Mouse (Mus musculus) central nervous system, embryonic 11.5 days (tissue): Measurements from ENCODE around the gene Gm11569. TPM values are rescaled to one million over a fixed set of nuclear protein-coding genes. Genes with fewer than 3 reads are reported as not detected.

Source experiments
- polyA plus RNA-seq: library from polyadenylated mRNA; depleted of rRNA; stranded (reverse); fragments of >200 nt; gene quantifications from 2 replicates; pipeline ENCODE4 v1.2.3, GENCODE M21; 2012; rRNA removed

Gene Gm11569
- not detected in 2 replicates for polyA plus RNA-seq

DNA sequence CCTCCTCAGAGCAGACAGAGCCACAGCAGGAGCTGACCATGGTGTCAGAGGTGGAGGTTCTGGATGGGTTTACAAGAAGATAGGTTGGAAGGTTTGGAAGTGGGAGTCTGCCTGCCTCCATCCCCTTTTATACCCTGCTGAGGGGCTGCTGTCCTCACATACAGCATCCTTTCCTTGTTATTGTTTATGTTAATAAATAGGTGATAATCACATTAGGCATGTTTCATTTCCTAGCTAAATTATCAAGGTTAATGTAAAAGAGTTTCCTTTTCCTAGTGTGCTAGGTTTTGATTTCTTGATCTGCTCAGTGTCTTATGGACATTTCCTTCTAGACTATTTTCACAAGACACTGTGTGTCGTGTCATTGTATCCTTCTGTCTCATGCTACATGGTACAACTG is at the start of gene Gm11569:
Gene Gm11569, minus strand, starts transcription at position 101 of the 400 bp plus-strand sequence.

GRCm38 (mm10) chr11:99837966-99838365 is 39.2 kb upstream of the Gm11569 start, which contains the start of gene 2300003K06Rik:
2300003K06Rik (minus strand) TSS chr11:99838066.

DNA sequence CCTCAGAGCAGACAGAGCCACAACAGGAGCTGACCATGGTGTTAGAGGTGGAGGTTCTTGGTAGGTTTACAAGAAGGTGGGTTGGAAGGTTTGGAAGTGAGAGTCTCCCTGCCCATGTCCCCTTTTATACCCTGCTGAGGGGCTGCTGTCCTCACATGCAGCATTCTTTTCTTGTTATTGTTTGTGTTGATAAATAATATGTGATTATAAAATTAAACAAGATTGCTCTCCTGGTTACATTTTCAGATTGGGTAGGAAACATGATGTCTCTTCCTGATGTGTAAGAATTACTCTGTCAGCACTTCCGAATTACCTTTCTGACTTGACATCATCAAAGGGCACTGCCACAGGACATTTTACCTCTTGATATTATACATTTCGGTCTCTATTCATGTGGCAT is 16.8 kb upstream of the Gm11569 start, which contains the start of gene Gm11564:
Gene Gm11564, minus strand, starts transcription at position 101 of the 400 bp plus-strand sequence.

GRCm38 (mm10) chr11:99809792-99810191 is 11.1 kb upstream of the Gm11569 start, which contains the start of gene Krtap4-13:
Krtap4-13 (minus strand) TSS chr11:99809892.

GRCm38 (mm10) chr11:99804346-99804745 is 5.6 kb upstream of the Gm11569 start, which contains the start of gene Gm11554:
Gm11554 (minus strand) TSS chr11:99804446.

GRCm38 (mm10) chr11:99793367-99793766 is 5.4 kb downstream of the Gm11569 start, which contains the start of gene Gm11596:
Gm11596 (minus strand) TSS chr11:99793467.

GRCm38 (mm10) chr11:99784900-99785299 is 13.8 kb downstream of the Gm11569 start, which contains the start of gene Krtap4-9:
Krtap4-9 (plus strand) TSS chr11:99785200.

DNA sequence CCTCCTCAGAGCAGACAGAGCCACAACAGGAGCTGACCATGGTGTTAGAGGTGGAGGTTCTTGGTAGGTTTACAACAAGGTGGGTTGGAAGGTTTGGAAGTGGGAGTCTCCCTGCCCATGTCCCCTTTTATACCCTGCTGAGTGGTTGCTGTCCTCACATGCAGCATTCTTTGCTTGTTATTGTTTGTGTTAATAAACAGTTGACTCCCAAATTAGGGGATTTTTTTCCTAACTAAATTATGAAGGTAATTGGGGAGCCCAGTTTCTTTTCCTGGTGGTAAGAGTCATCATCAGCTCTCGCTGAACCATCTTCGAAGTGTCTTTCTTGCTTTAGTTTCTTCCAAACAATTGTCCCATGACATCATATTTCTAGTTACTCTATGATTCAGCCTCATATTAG is 18.1 kb downstream of the Gm11569 start, which contains the start of gene Krtap4-8:
Gene Krtap4-8, minus strand, starts transcription at position 101 of the 400 bp plus-strand sequence.

DNA sequence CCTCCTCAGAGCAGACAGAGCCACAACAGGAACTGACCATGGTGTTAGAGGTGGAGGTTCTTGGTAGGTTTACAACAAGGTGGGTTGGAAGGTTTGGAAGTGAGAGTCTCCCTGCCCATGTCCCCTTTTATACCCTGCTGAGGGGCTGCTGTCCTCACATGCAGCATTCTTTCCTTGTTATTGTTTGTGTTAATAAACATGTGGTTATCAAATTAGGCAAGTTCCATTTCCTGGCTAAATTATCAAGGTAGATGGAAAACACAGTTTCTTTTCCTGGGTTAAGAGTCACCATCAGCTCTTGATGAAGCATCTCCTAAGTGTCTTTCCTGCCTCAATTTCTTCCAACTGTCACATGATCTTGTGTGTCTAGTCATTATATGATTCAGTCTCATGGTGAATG is 25.9 kb downstream of the Gm11569 start, which contains the start of gene Gm11595:
Gene Gm11595, minus strand, starts transcription at position 101 of the 400 bp plus-strand sequence.

Other genes with a start within 250 kb of the Gm11569 start
- not detected in 2 replicates for gene Krtap3-3, start 248.1 kb downstream of the Gm11569 start, polyA plus RNA-seq
- gene Krtap3-2, start 242.1 kb downstream of the Gm11569 start, polyA plus RNA-seq: not detected in 2 replicates
- not detected in 2 replicates for gene Gm11939, start 239.5 kb downstream of the Gm11569 start, polyA plus RNA-seq
- not detected in 2 replicates for gene Krtap3-1, start 232.3 kb downstream of the Gm11569 start, polyA plus RNA-seq
- not detected in 2 replicates for gene Krtap1-5, start 217.9 kb downstream of the Gm11569 start, polyA plus RNA-seq
- not detected in 2 replicates for gene Krtap1-4, start 215.3 kb downstream of the Gm11569 start, polyA plus RNA-seq
- not detected in 2 replicates for gene Krtap1-3, start 207.6 kb downstream of the Gm11569 start, polyA plus RNA-seq
- not detected in 2 replicates for gene Krtap9-3, start 200.8 kb downstream of the Gm11569 start, polyA plus RNA-seq
- not detected in 2 replicates for gene Gm11938, start 195.6 kb downstream of the Gm11569 start, polyA plus RNA-seq
- gene Gm11937, start 188.7 kb downstream of the Gm11569 start, polyA plus RNA-seq: not detected in 2 replicates
- not detected in 2 replicates for gene Krtap2-4, start 184.1 kb downstream of the Gm11569 start, polyA plus RNA-seq
- gene Gm11562, start 178.5 kb downstream of the Gm11569 start, polyA plus RNA-seq: not detected in 2 replicates
- gene Krtap4-1, start 170.7 kb downstream of the Gm11569 start, polyA plus RNA-seq: not detected in 2 replicates
- not detected in 2 replicates for gene Krtap4-2, start 163.8 kb downstream of the Gm11569 start, polyA plus RNA-seq
- gene Krtap4-7, start 154.8 kb downstream of the Gm11569 start, polyA plus RNA-seq: not detected in 2 replicates
- not detected in 2 replicates for gene Gm11555, start 148.7 kb downstream of the Gm11569 start, polyA plus RNA-seq
- gene Gm11563, start 140.0 kb downstream of the Gm11569 start, polyA plus RNA-seq: not detected in 2 replicates
- not detected in 2 replicates for gene Krtap4-6, start 133.0 kb downstream of the Gm11569 start, polyA plus RNA-seq
- gene Gm14190, start 108.2 kb downstream of the Gm11569 start, polyA plus RNA-seq: not detected in 2 replicates
- not detected in 2 replicates for gene Gm14180, start 64.6 kb downstream of the Gm11569 start, polyA plus RNA-seq
- not detected in 2 replicates for gene Gm11595, start 26.0 kb downstream of the Gm11569 start, polyA plus RNA-seq
- gene Krtap4-8, start 18.2 kb downstream of the Gm11569 start, polyA plus RNA-seq: not detected in 2 replicates
- gene Krtap4-9, start 13.7 kb downstream of the Gm11569 start, polyA plus RNA-seq: not detected in 2 replicates
- gene Gm11596, start 5.5 kb downstream of the Gm11569 start, polyA plus RNA-seq: not detected in 2 replicates
- gene Gm11554, start 5.5 kb upstream of the Gm11569 start, polyA plus RNA-seq: not detected in 2 replicates
- not detected in 2 replicates for gene Krtap4-13, start 11.0 kb upstream of the Gm11569 start, polyA plus RNA-seq
- not detected in 2 replicates for gene Gm11564, start 16.7 kb upstream of the Gm11569 start, polyA plus RNA-seq
- not detected in 2 replicates for gene 2300003K06Rik, start 39.1 kb upstream of the Gm11569 start, polyA plus RNA-seq
- gene Krtap4-16, start 52.7 kb upstream of the Gm11569 start, polyA plus RNA-seq: not detected in 2 replicates
- not detected in 2 replicates for gene Gm11568, start 59.0 kb upstream of the Gm11569 start, polyA plus RNA-seq
- gene Gm11559, start 65.5 kb upstream of the Gm11569 start, polyA plus RNA-seq: not detected in 2 replicates
- gene Krtap9-1, start 74.5 kb upstream of the Gm11569 start, polyA plus RNA-seq: not detected in 2 replicates
- gene Gm11567, start 80.3 kb upstream of the Gm11569 start, polyA plus RNA-seq: not detected in 2 replicates
- not detected in 2 replicates for gene Krtap31-1, start 109.0 kb upstream of the Gm11569 start, polyA plus RNA-seq
- gene Gm11565, start 115.8 kb upstream of the Gm11569 start, polyA plus RNA-seq: not detected in 2 replicates
- not detected in 2 replicates for gene Krtap31-2, start 137.4 kb upstream of the Gm11569 start, polyA plus RNA-seq
- not detected in 2 replicates for gene Krtap9-5, start 149.5 kb upstream of the Gm11569 start, polyA plus RNA-seq
- not detected in 2 replicates for gene Krtap29-1, start 180.1 kb upstream of the Gm11569 start, polyA plus RNA-seq
- not detected in 2 replicates for gene Krtap16-1, start 187.7 kb upstream of the Gm11569 start, polyA plus RNA-seq
- not detected in 2 replicates for gene Krtap17-1, start 195.1 kb upstream of the Gm11569 start, polyA plus RNA-seq
- not detected in 2 replicates for gene Krt33a, start 217.3 kb upstream of the Gm11569 start, polyA plus RNA-seq
- 0.09 TPM in 1 of 2 replicates, not detected in the other for gene Krt33b, start 230.9 kb upstream of the Gm11569 start, polyA plus RNA-seq
- not detected in 2 replicates for gene Krt34, start 242.6 kb upstream of the Gm11569 start, polyA plus RNA-seq